Mouse (Mus musculus) c-Kit-positive CD71-positive TER-119-negative erythroid progenitor cells, embryonic 14.5 days (primary cell): ENCODE data around the gene Hoxa9.

Experiments used
- DNase-seq: peaks from one replicate; pipeline ENCODE4 v3.0.0-alpha.2; 2013; ENCODE audit warnings: low read depth

Hoxa9 gene

GRCm38 (mm10) chr6:52244471-52245039, 13.7 kb upstream of the Hoxa9 start:
- DNase-seq = no peak

GRCm38 (mm10) chr6:52243681-52244121, 12.8 kb upstream of the Hoxa9 start:
- DNase-seq = no peak

- no peak for DNase-seq
Measured at GRCm38 (mm10) chr6:52242801-52243332, 12.0 kb upstream of the Hoxa9 start.

- no peak for DNase-seq
Measured at GRCm38 (mm10) chr6:52241001-52241621, 10.2 kb upstream of the Hoxa9 start.

GRCm38 (mm10) chr6:52240389-52241000, 9.6 kb upstream of the Hoxa9 start, which contains the start of gene Hoxa10:
TSS of gene Hoxa10 (minus strand) at chr6:52240854.
- peak; percentile 32 for DNase-seq

- no peak for DNase-seq
Measured at GRCm38 (mm10) chr6:52239625-52240388, 8.9 kb upstream of the Hoxa9 start.

- no peak for DNase-seq
Measured at GRCm38 (mm10) chr6:52238976-52239375, 8.1 kb upstream of the Hoxa9 start.

- no peak for DNase-seq
Measured at GRCm38 (mm10) chr6:52238155-52238545, 7.3 kb upstream of the Hoxa9 start.

- no peak for DNase-seq
Measured at GRCm38 (mm10) chr6:52237346-52238154, 6.7 kb upstream of the Hoxa9 start.

- no peak for DNase-seq
Measured at GRCm38 (mm10) chr6:52236806-52237205, 5.9 kb upstream of the Hoxa9 start.

GRCm38 (mm10) chr6:52235866-52236265, 5.0 kb upstream of the Hoxa9 start:
- no peak for DNase-seq

- no peak for DNase-seq
Measured at GRCm38 (mm10) chr6:52235267-52235666, 4.4 kb upstream of the Hoxa9 start.

GRCm38 (mm10) chr6:52234428-52235140, 3.7 kb upstream of the Hoxa9 start:
- DNase-seq = no peak

GRCm38 (mm10) chr6:52233546-52234427, 2.9 kb upstream of the Hoxa9 start:
- DNase-seq = no peak

- DNase-seq = no peak
Measured at GRCm38 (mm10) chr6:52232984-52233545, 2.2 kb upstream of the Hoxa9 start.

GRCm38 (mm10) chr6:52232568-52232965, 1.7 kb upstream of the Hoxa9 start:
- no peak for DNase-seq

GRCm38 (mm10) chr6:52231885-52232567, 1.1 kb upstream of the Hoxa9 start:
- DNase-seq = no peak

GRCm38 (mm10) chr6:52229558-52230416, 1.1 kb downstream of the Hoxa9 start:
- DNase-seq = no peak
